Mouse (Mus musculus): Measurements from ENCODE around the gene Zwilch. TPM values are rescaled to one million over a fixed set of nuclear protein-coding genes. Genes with fewer than 3 reads are reported as not detected.
"Not testable (repeated sequence)": the region's sequence is repeated elsewhere in the genome, so short reads cannot be mapped to it uniquely, and the experiment has no call there.

The Zwilch gene
- polyA plus RNA-seq, 1 experiment from 2014 or later = 31.9 TPM

- Histone ChIP-seq H3K27me3 (ENCODE audit: control insufficient read depth, insufficient read depth, low read length) (no peaks in the 10 kb centered on the region), H3K4me1 (ENCODE audit: control insufficient read depth, insufficient read depth, low read length) (no peaks in the 10 kb centered on the region), H3K4me3 (ENCODE audit: low read depth, low read length) (no peak overlapping the region), H3K27ac (replicated peaks; ENCODE audit: low read depth, low read length) (no peak overlapping the region), H3K9me3 (replicated peaks; ENCODE audit: control insufficient read depth, low read length) (no peaks in the 10 kb centered on the region), H3K9ac (replicated peaks; ENCODE audit: low read length) (no peak overlapping the region), H3K4me2 (ENCODE audit: low read depth, low read length) (no peak overlapping the region), H3K36me3 (replicated peaks; ENCODE audit: control insufficient read depth, insufficient read depth, low read depth, low read length) (0 out of 2 replicates have a peak, but pooled peaks cover 3% of the 10 kb centered on the region)
- no peak for ATAC-seq (replicated peaks; ENCODE audit: insufficient number of reproducible peaks, low FRiP score, low TSS enrichment, low read depth)
- DNase-seq (ENCODE audit: low spot score) = no peak
- WGBS = 90% methylated on average over 8 of the region's 8 CpGs
Observed at GRCm38 (mm10) chr9:64197524-64197923, 24.6 kb upstream of the Zwilch start.

GRCm38 (mm10) chr9:64195554-64195953 is 22.6 kb upstream of the Zwilch start:
- Histone ChIP-seq H3K27me3 (ENCODE audit: control insufficient read depth, insufficient read depth, low read length) (no peaks in the 10 kb centered on the region), H3K9ac (replicated peaks; ENCODE audit: low read length) (no peak overlapping the region), H3K9me3 (replicated peaks; ENCODE audit: control insufficient read depth, low read length) (no peaks in the 10 kb centered on the region), H3K27ac (replicated peaks; ENCODE audit: low read depth, low read length) (no peak overlapping the region), H3K4me3 (ENCODE audit: low read depth, low read length) (no peak overlapping the region), H3K4me2 (ENCODE audit: low read depth, low read length) (no peak overlapping the region), H3K4me1 (ENCODE audit: control insufficient read depth, insufficient read depth, low read length) (no peaks in the 10 kb centered on the region), H3K36me3 (replicated peaks; ENCODE audit: control insufficient read depth, insufficient read depth, low read depth, low read length) (peaks cover 3% of the 10 kb centered on the region; the same call in 1 of the 2 replicates)
- no peak for DNase-seq (ENCODE audit: low spot score)
- WGBS = 79% methylated on average over 4 of the region's 4 CpGs
- no peak for ATAC-seq (replicated peaks; ENCODE audit: insufficient number of reproducible peaks, low FRiP score, low TSS enrichment, low read depth)

GRCm38 (mm10) chr9:64193879-64194278 is 21.0 kb upstream of the Zwilch start:
- DNase-seq (ENCODE audit: low spot score) = no peak
- no peak overlapping the region for H3K4me3 ChIP-seq (ENCODE audit: low read depth, low read length)
- H3K4me1 ChIP-seq (ENCODE audit: control insufficient read depth, insufficient read depth, low read length) = no peaks in the 10 kb centered on the region
- ATAC-seq (replicated peaks; ENCODE audit: insufficient number of reproducible peaks, low FRiP score, low TSS enrichment, low read depth) = no peak
- peaks cover 3% of the 10 kb centered on the region for H3K36me3 ChIP-seq (replicated peaks; ENCODE audit: control insufficient read depth, insufficient read depth, low read depth, low read length)
- no peaks in the 10 kb centered on the region for H3K27me3 ChIP-seq (ENCODE audit: control insufficient read depth, insufficient read depth, low read length)
- no peak overlapping the region for H3K4me2 ChIP-seq (ENCODE audit: low read depth, low read length)
- WGBS = 90% methylated on average over 1 of the region's 1 CpGs
- no peak overlapping the region for H3K27ac ChIP-seq (replicated peaks; ENCODE audit: low read depth, low read length)
- H3K9me3 ChIP-seq (replicated peaks; ENCODE audit: control insufficient read depth, low read length) = no peaks in the 10 kb centered on the region
- no peak overlapping the region for H3K9ac ChIP-seq (replicated peaks; ENCODE audit: low read length)

- no peak overlapping the region for H3K27ac ChIP-seq (replicated peaks; ENCODE audit: low read depth, low read length)
- H3K4me2 ChIP-seq (ENCODE audit: low read depth, low read length) = no peak overlapping the region
- H3K9ac ChIP-seq (replicated peaks; ENCODE audit: low read length) = no peak overlapping the region
- no peaks in the 10 kb centered on the region for H3K9me3 ChIP-seq (replicated peaks; ENCODE audit: control insufficient read depth, low read length)
- no peak overlapping the region for H3K4me3 ChIP-seq (ENCODE audit: low read depth, low read length)
- no peaks in the 10 kb centered on the region for H3K27me3 ChIP-seq (ENCODE audit: control insufficient read depth, insufficient read depth, low read length)
- H3K36me3 ChIP-seq (replicated peaks; ENCODE audit: control insufficient read depth, insufficient read depth, low read depth, low read length) = no peaks in the 10 kb centered on the region; the same call in 1 of the 2 replicates
- DNase-seq (ENCODE audit: low spot score) (no peak), ATAC-seq (replicated peaks; ENCODE audit: insufficient number of reproducible peaks, low FRiP score, low TSS enrichment, low read depth) (no peak)
- WGBS = 93% methylated on average over 5 of the region's 5 CpGs
- H3K4me1 ChIP-seq (ENCODE audit: control insufficient read depth, insufficient read depth, low read length) = no peaks in the 10 kb centered on the region
Observed at GRCm38 (mm10) chr9:64184166-64184840, 11.4 kb upstream of the Zwilch start.

GRCm38 (mm10) chr9:64183295-64183694 is 10.4 kb upstream of the Zwilch start:
- not testable (repeated sequence) for H3K36me3 ChIP-seq (replicated peaks; ENCODE audit: control insufficient read depth, insufficient read depth, low read depth, low read length)

GRCm38 (mm10) chr9:64178974-64179646 is 6.2 kb upstream of the Zwilch start, which contains the start of gene Snapc5:
TSS of gene Snapc5 (plus strand) at chr9:64179274.
- no peaks in the 10 kb centered on the region for H3K9me3 ChIP-seq (replicated peaks; ENCODE audit: control insufficient read depth, low read length)
- H3K27me3 ChIP-seq (ENCODE audit: control insufficient read depth, insufficient read depth, low read length) = no peaks in the 10 kb centered on the region
- under 1% methylated on average over 35 of the region's 35 CpGs for WGBS
- peak within 1 kb of the TSS; percentile 50 for H3K4me2 ChIP-seq (ENCODE audit: low read depth, low read length)
- peak within 1 kb of the TSS; percentile 62 for H3K27ac ChIP-seq (replicated peaks; ENCODE audit: low read depth, low read length)
- ATAC-seq (replicated peaks; ENCODE audit: insufficient number of reproducible peaks, low FRiP score, low TSS enrichment, low read depth) (peak; percentile 91), DNase-seq (ENCODE audit: low spot score) (peak; percentile 95)
- H3K36me3 ChIP-seq (replicated peaks; ENCODE audit: control insufficient read depth, insufficient read depth, low read depth, low read length) = peaks cover 11% of the 10 kb centered on the region
- peak within 1 kb of the TSS; percentile 69 for H3K4me3 ChIP-seq (ENCODE audit: low read depth, low read length)
- peak within 1 kb of the TSS; percentile 72 for H3K9ac ChIP-seq (replicated peaks; ENCODE audit: low read length)
- H3K4me1 ChIP-seq (ENCODE audit: control insufficient read depth, insufficient read depth, low read length) = no peaks in the 10 kb centered on the region

More at GRCm38 (mm10) chr9:64183295-64183694, 10.4 kb upstream of the Zwilch start:
- not testable (repeated sequence) for DNase-seq (ENCODE audit: low spot score); H3K4me3 ChIP-seq (ENCODE audit: low read depth, low read length); H3K27me3 ChIP-seq (ENCODE audit: control insufficient read depth, insufficient read depth, low read length); H3K27ac ChIP-seq (replicated peaks; ENCODE audit: low read depth, low read length); H3K4me2 ChIP-seq (ENCODE audit: low read depth, low read length); H3K4me1 ChIP-seq (ENCODE audit: control insufficient read depth, insufficient read depth, low read length); H3K9ac ChIP-seq (replicated peaks; ENCODE audit: low read length); ATAC-seq (replicated peaks; ENCODE audit: insufficient number of reproducible peaks, low FRiP score, low TSS enrichment, low read depth); H3K9me3 ChIP-seq (replicated peaks; ENCODE audit: control insufficient read depth, low read length)
- 95% methylated on average over 5 of the region's 5 CpGs for WGBS

- H3K27me3 ChIP-seq (ENCODE audit: control insufficient read depth, insufficient read depth, low read length) = no peaks in the 10 kb centered on the region
- WGBS = 42% methylated on average over 3 of the region's 3 CpGs
- H3K9me3 ChIP-seq (replicated peaks; ENCODE audit: control insufficient read depth, low read length) = no peaks in the 10 kb centered on the region
- ATAC-seq (replicated peaks; ENCODE audit: insufficient number of reproducible peaks, low FRiP score, low TSS enrichment, low read depth) = peak; percentile 74; the same call in 1 of the 2 replicates
- H3K27ac ChIP-seq (replicated peaks; ENCODE audit: low read depth, low read length) = no peak overlapping the region
- H3K36me3 ChIP-seq (replicated peaks; ENCODE audit: control insufficient read depth, insufficient read depth, low read depth, low read length) = peaks cover 11% of the 10 kb centered on the region
- H3K4me2 ChIP-seq (ENCODE audit: low read depth, low read length) = no peak overlapping the region
- no peak overlapping the region for H3K9ac ChIP-seq (replicated peaks; ENCODE audit: low read length)
- H3K4me3 ChIP-seq (ENCODE audit: low read depth, low read length) = no peak overlapping the region
- peak; percentile 68 for DNase-seq (ENCODE audit: low spot score)
- no peaks in the 10 kb centered on the region for H3K4me1 ChIP-seq (ENCODE audit: control insufficient read depth, insufficient read depth, low read length)
Observed at GRCm38 (mm10) chr9:64178610-64178973, 5.7 kb upstream of the Zwilch start.

GRCm38 (mm10) chr9:64175378-64175777 is 2.5 kb upstream of the Zwilch start:
- Histone ChIP-seq H3K27ac (replicated peaks; ENCODE audit: low read depth, low read length) (no peak overlapping the region), H3K9ac (replicated peaks; ENCODE audit: low read length) (no peak overlapping the region), H3K36me3 (replicated peaks; ENCODE audit: control insufficient read depth, insufficient read depth, low read depth, low read length) (peaks cover 11% of the 10 kb centered on the region), H3K4me2 (ENCODE audit: low read depth, low read length) (no peak overlapping the region), H3K9me3 (replicated peaks; ENCODE audit: control insufficient read depth, low read length) (no peaks in the 10 kb centered on the region), H3K4me3 (ENCODE audit: low read depth, low read length) (no peak overlapping the region), H3K4me1 (ENCODE audit: control insufficient read depth, insufficient read depth, low read length) (no peaks in the 10 kb centered on the region), H3K27me3 (ENCODE audit: control insufficient read depth, insufficient read depth, low read length) (no peaks in the 10 kb centered on the region)
- no peak for ATAC-seq (replicated peaks; ENCODE audit: insufficient number of reproducible peaks, low FRiP score, low TSS enrichment, low read depth)
- WGBS = 88% methylated on average over 11 of the region's 11 CpGs
- no peak for DNase-seq (ENCODE audit: low spot score)

Data from embryonic facial prominence, embryonic 11.5 days (tissue).